Comparison of ENCODE assay signal across 32 mouse cellular contexts in genomic region chr9:48404687-48405086, GRCm38 (mm10). TPM values are rescaled to one million over a fixed set of nuclear protein-coding genes. Genes with fewer than 3 reads are reported as not detected.
"Had no signal": no experiment of that assay in that cellular context is flagged by ENCODE, and none has a peak within 500 bp of the region (broad histone marks: within the 10 kb centered on the region; RNA-seq: fewer than 3 reads in every experiment).

No protein-coding gene starts in this region.

- ATAC-seq: liver, embryonic 12.5 days; liver, postnatal 0 days; lung, postnatal 0 days; midbrain, embryonic 13.5 days; midbrain, embryonic 15.5 days; midbrain, embryonic 16.5 days had no signal

- DNase-seq: left cerebral cortex, postnatal 4 days; liver; liver, embryonic 13.5 days; liver, postnatal 0 days; lung, adult 18-20 months; lung, adult 2 months; lung, embryonic 14.5 days; lung, postnatal 10 days; lung, postnatal 14 days; lung, postnatal 36 days; lung, postnatal 4 days; midbrain, embryonic 14.5 days had no signal

- H3K36me3 ChIP-seq: limb, embryonic 10.5 days; limb, embryonic 12.5 days; limb, embryonic 13.5 days; limb, embryonic 15.5 days; liver, embryonic 12.5 days; liver, embryonic 13.5 days; liver, embryonic 15.5 days; lung, embryonic 15.5 days; midbrain, embryonic 10.5 days; midbrain, embryonic 12.5 days; midbrain, embryonic 13.5 days; midbrain, embryonic 15.5 days; neural tube, embryonic 12.5 days had no signal

- H3K4me2 ChIP-seq: limb, embryonic 12.5 days; limb, embryonic 13.5 days; limb, embryonic 15.5 days; liver, embryonic 11.5 days; liver, embryonic 12.5 days; liver, embryonic 13.5 days; liver, embryonic 15.5 days; lung, embryonic 14.5 days; lung, embryonic 15.5 days; midbrain, embryonic 11.5 days; midbrain, embryonic 12.5 days; midbrain, embryonic 13.5 days; midbrain, embryonic 15.5 days; neural tube, embryonic 12.5 days had no signal

- H3K9ac ChIP-seq: limb, embryonic 12.5 days; limb, embryonic 13.5 days; limb, embryonic 15.5 days; liver, embryonic 12.5 days; liver, embryonic 13.5 days; liver, embryonic 14.5 days; liver, embryonic 15.5 days; liver, postnatal 0 days; lung, embryonic 14.5 days; lung, embryonic 15.5 days; midbrain, embryonic 12.5 days; midbrain, embryonic 13.5 days; midbrain, embryonic 15.5 days; neural tube, embryonic 12.5 days had no signal

- H3K9me3 ChIP-seq: limb, embryonic 10.5 days; limb, embryonic 15.5 days; liver, embryonic 12.5 days; liver, embryonic 13.5 days; liver, embryonic 15.5 days; lung, embryonic 15.5 days; midbrain, embryonic 10.5 days; midbrain, embryonic 12.5 days; midbrain, embryonic 13.5 days; midbrain, embryonic 15.5 days; neural tube, embryonic 12.5 days had no signal

- H3K27ac ChIP-seq: limb, embryonic 10.5 days; limb, embryonic 12.5 days; limb, embryonic 13.5 days; limb, embryonic 15.5 days; liver, embryonic 12.5 days; liver, embryonic 13.5 days; liver, embryonic 14.5 days; liver, embryonic 15.5 days; lung, embryonic 15.5 days; macrophage; midbrain, embryonic 10.5 days; midbrain, embryonic 12.5 days; midbrain, embryonic 13.5 days; midbrain, embryonic 15.5 days; neural tube, embryonic 12.5 days had no signal

- H3K4me1 ChIP-seq: limb, embryonic 10.5 days; limb, embryonic 12.5 days; limb, embryonic 13.5 days; limb, embryonic 15.5 days; liver, embryonic 12.5 days; liver, embryonic 13.5 days; liver, embryonic 15.5 days; lung, embryonic 15.5 days; midbrain, embryonic 10.5 days; midbrain, embryonic 12.5 days; midbrain, embryonic 13.5 days; midbrain, embryonic 15.5 days; neural tube, embryonic 12.5 days had no signal

- H3K4me3 ChIP-seq: limb, embryonic 10.5 days; limb, embryonic 12.5 days; limb, embryonic 13.5 days; limb, embryonic 15.5 days; liver, embryonic 12.5 days; liver, embryonic 13.5 days; liver, embryonic 15.5 days; lung, embryonic 15.5 days; megakaryocyte, embryonic 14.5 days; midbrain, embryonic 10.5 days; midbrain, embryonic 12.5 days; midbrain, embryonic 13.5 days; midbrain, embryonic 15.5 days; myocyte; neural tube, embryonic 12.5 days had no signal

- H3K27me3 ChIP-seq: limb, embryonic 12.5 days; limb, embryonic 13.5 days; limb, embryonic 15.5 days; liver, embryonic 12.5 days; liver, embryonic 13.5 days; liver, embryonic 15.5 days; lung, embryonic 15.5 days; midbrain, embryonic 12.5 days; midbrain, embryonic 13.5 days; midbrain, embryonic 15.5 days; neural tube, embryonic 12.5 days had no signal

RNA-seq across cellular contexts. Expression of gene Nxpe2, which starts 51.4 kb away (rescaled TPM):
- polyA plus RNA-seq: macrophage, myocyte had no signal
